Mouse (Mus musculus) mature B cell (primary cell): ENCODE measurements around the gene Ddi2.

Source experiments
- in situ Hi-C: fragments of 300-500 bp; cut with MboI; formaldehyde crosslinking; loops from 2 replicates; pipeline ENCODE4 v1.14.3; 2019

The Ddi2 gene

GRCm38 (mm10) chr4:141654509-141654908, 68.7 kb downstream of the Ddi2 start:
- in situ Hi-C loops, result no loop called here

GRCm38 (mm10) chr4:141653813-141654212, 69.4 kb downstream of the Ddi2 start:
- in situ Hi-C loops, result no loop called here

- in situ Hi-C loops, result no loop called here
These were observed 70.2 kb downstream of the Ddi2 start for GRCm38 (mm10) chr4:141653044-141653443.

GRCm38 (mm10) chr4:141651944-141652343, 71.3 kb downstream of the Ddi2 start:
- in situ Hi-C loops, result no loop called here

GRCm38 (mm10) chr4:141651286-141651685, 71.9 kb downstream of the Ddi2 start:
- in situ Hi-C loops, result no loop called here

GRCm38 (mm10) chr4:141649244-141649643, 74.0 kb downstream of the Ddi2 start:
- in situ Hi-C loops, result no loop called here

GRCm38 (mm10) chr4:141648262-141648661, 75.0 kb downstream of the Ddi2 start:
- in situ Hi-C loops, result no loop called here

- in situ Hi-C loops, result no loop called here
These were observed 76.0 kb downstream of the Ddi2 start for GRCm38 (mm10) chr4:141647187-141647586.

- in situ Hi-C loops, result no loop called here
These were observed 77.2 kb downstream of the Ddi2 start for GRCm38 (mm10) chr4:141645988-141646387.

GRCm38 (mm10) chr4:141643118-141643855, 79.9 kb downstream of the Ddi2 start:
- in situ Hi-C loops, result no loop called here

GRCm38 (mm10) chr4:141641961-141642811, 81.0 kb downstream of the Ddi2 start:
- in situ Hi-C loops, result no loop called here

- in situ Hi-C loops, result no loop called here
These were observed 81.9 kb downstream of the Ddi2 start for GRCm38 (mm10) chr4:141641353-141641771.

- in situ Hi-C loops, result no loop called here
These were observed 83.7 kb downstream of the Ddi2 start for GRCm38 (mm10) chr4:141639474-141639873.

- in situ Hi-C loops, result no loop called here
These were observed 86.5 kb downstream of the Ddi2 start for GRCm38 (mm10) chr4:141636693-141637092.

GRCm38 (mm10) chr4:141635991-141636390, 87.2 kb downstream of the Ddi2 start:
- in situ Hi-C loops, result no loop called here

GRCm38 (mm10) chr4:141632111-141632873, 90.9 kb downstream of the Ddi2 start:
- in situ Hi-C loops, result no loop called here

GRCm38 (mm10) chr4:141631250-141631649, 92.0 kb downstream of the Ddi2 start:
- in situ Hi-C loops, result no loop called here

GRCm38 (mm10) chr4:141630021-141630420, 93.2 kb downstream of the Ddi2 start:
- in situ Hi-C loops, result no loop called here

- in situ Hi-C loops, result no loop called here
These were observed 94.6 kb downstream of the Ddi2 start for GRCm38 (mm10) chr4:141628661-141629060.
